Mouse (Mus musculus) CH12.LX (cell line): Measurements from ENCODE around the gene Gpr107. TPM values are rescaled to one million over a fixed set of nuclear protein-coding genes. Genes with fewer than 3 reads are reported as not detected.

Experiments
- DNase-seq: peaks from one replicate; pipeline ENCODE4 v3.0.0-alpha.2; 2013; ENCODE audit errors: extremely low read depth
- H3K27ac ChIP-seq: 2 replicates; pipeline ENCODE4 v1.5.1; 2012; ENCODE audit warnings: low read depth, mild to moderate bottlenecking, control low read depth, moderate library complexity; ENCODE audit not compliant: insufficient read depth
- H3K27me3 ChIP-seq: replicated peaks from 2 replicates; pipeline ENCODE3; 2012; ENCODE audit warnings: inconsistent platforms
- H3K36me3 ChIP-seq, 2 experiments: replicated peaks in 1 of 2; 2 replicates each; pipeline versions ENCODE3 to v1.6.1; 2012; ENCODE audit warnings: inconsistent platforms in 1 of 2, low read length in 1 of 2, mild to moderate bottlenecking in 1 of 2, mixed read lengths in 1 of 2, moderate library complexity in 1 of 2; ENCODE audit not compliant: control insufficient read depth in 1 of 2, insufficient read depth in 1 of 2
- H3K4me1 ChIP-seq, 2 experiments: 2 replicates each; pipeline ENCODE4 v1.6.1; 2012; ENCODE audit warnings: inconsistent platforms in 1 of 2, moderate library complexity in 1 of 2; ENCODE audit not compliant: insufficient read depth in 2 of 2, control insufficient read depth in 1 of 2
- H3K4me2 ChIP-seq: 2 replicates; pipeline ENCODE4 v1.6.1; 2012; ENCODE audit warnings: low read depth, mild to moderate bottlenecking, control low read depth; ENCODE audit not compliant: poor library complexity, insufficient read depth, severe bottlenecking
- H3K4me3 ChIP-seq, 3 experiments: fragments of 150-350 bp in 1 of 3; sonication (generic) in 1 of 3; replicated peaks in 1 of 3; 2 replicates each; pipeline versions ENCODE3 to v1.5.1; 2011 to 2012; ENCODE audit warnings: low read depth in 2 of 3, low read length in 2 of 3, mild to moderate bottlenecking in 2 of 3, moderate library complexity in 2 of 3, control low read depth in 1 of 3, improper control_type of control experiment in 1 of 3, inconsistent platforms in 1 of 3, mixed read lengths in 1 of 3; ENCODE audit not compliant: poor library complexity in 1 of 3
- H3K79me2 ChIP-seq: replicated peaks from 2 replicates; pipeline ENCODE4 v1.6.1; 2012; ENCODE audit warnings: mild to moderate bottlenecking, moderate library complexity; ENCODE audit not compliant: control insufficient read depth, poor library complexity, insufficient read depth, severe bottlenecking; ENCODE audit errors: extremely low read depth
- H3K9ac ChIP-seq: 2 replicates; pipeline ENCODE4 v1.6.1; 2012; ENCODE audit warnings: low read depth, mild to moderate bottlenecking, control low read depth, moderate library complexity; ENCODE audit not compliant: insufficient read depth
- H3K9me3 ChIP-seq: replicated peaks from 2 replicates; pipeline ENCODE3; 2012; ENCODE audit warnings: low read length, inconsistent platforms, mixed read lengths
- BHLHE40 ChIP-seq: IDR thresholded peaks from 2 replicates; pipeline ENCODE4 v1.6.1; 2011; ENCODE audit warnings: mild to moderate bottlenecking, low read depth, low read length, improper control_type of control experiment
- CTCF ChIP-seq, 2 experiments: IDR thresholded peaks in 1 of 2; conservative IDR thresholded peaks in 1 of 2; 2 replicates each; pipeline ENCODE4 v1.5.1; 2011 to 2012; ENCODE audit warnings: low read depth in 2 of 2, low read length in 2 of 2, improper control_type of control experiment in 1 of 2, inconsistent platforms in 1 of 2, mild to moderate bottlenecking in 1 of 2, moderate library complexity in 1 of 2
- ELF1 ChIP-seq: IDR thresholded peaks from 2 replicates; pipeline ENCODE4 v1.6.1; 2014; ENCODE audit warnings: low read depth, mild to moderate bottlenecking, inconsistent platforms, low read length, improper control_type of control experiment
- EP300 ChIP-seq: IDR thresholded peaks from 2 replicates; pipeline ENCODE4 v1.6.1; 2011; ENCODE audit warnings: low read length, improper control_type of control experiment
- IRF4 ChIP-seq: IDR thresholded peaks from 2 replicates; pipeline ENCODE4 v1.6.1; 2014; ENCODE audit warnings: low read depth, mild to moderate bottlenecking, inconsistent platforms, low read length, improper control_type of control experiment
- JUND ChIP-seq: conservative IDR thresholded peaks from 2 replicates; pipeline ENCODE4 v1.6.1; 2011; ENCODE audit warnings: low read depth, low read length, improper control_type of control experiment
- MAX ChIP-seq: IDR thresholded peaks from 2 replicates; pipeline ENCODE4 v1.6.1; 2011; ENCODE audit warnings: low read length, improper control_type of control experiment
- NELFE ChIP-seq: IDR thresholded peaks from 2 replicates; pipeline ENCODE4 v1.6.1; 2011; ENCODE audit warnings: low read depth, low read length, improper control_type of control experiment
- POLR2A ChIP-seq: IDR thresholded peaks from 2 replicates; pipeline ENCODE4 v1.6.1; 2011; ENCODE audit warnings: low read depth, mild to moderate bottlenecking, improper control_type of control experiment, low read length
- RCOR1 ChIP-seq: conservative IDR thresholded peaks from 2 replicates; pipeline ENCODE4 v1.6.1; 2012; ENCODE audit warnings: low read depth, mild to moderate bottlenecking, inconsistent platforms, low read length, improper control_type of control experiment
- SIN3A ChIP-seq: IDR thresholded peaks from 2 replicates; pipeline ENCODE4 v1.6.1; 2012; ENCODE audit warnings: low read length, improper control_type of control experiment, inconsistent platforms
- SMC3 ChIP-seq: IDR thresholded peaks from 2 replicates; pipeline ENCODE4 v1.6.1; 2011; ENCODE audit warnings: low read depth, low read length, improper control_type of control experiment
- TBP ChIP-seq: conservative IDR thresholded peaks from 2 replicates; pipeline ENCODE4 v1.6.1; 2011; ENCODE audit warnings: low read depth, low read length, improper control_type of control experiment
- UBTF ChIP-seq: IDR thresholded peaks from 2 replicates; pipeline ENCODE4 v1.6.1; 2012; ENCODE audit warnings: low read depth, mild to moderate bottlenecking, inconsistent platforms, low read length, improper control_type of control experiment, moderate library complexity
- USF1 ChIP-seq: IDR thresholded peaks from 2 replicates; pipeline ENCODE4 v1.6.1; 2014; ENCODE audit warnings: low read depth, mild to moderate bottlenecking, inconsistent platforms, low read length, improper control_type of control experiment
- ZKSCAN1 ChIP-seq: IDR thresholded peaks from 2 replicates; pipeline ENCODE4 v1.6.1; 2012; ENCODE audit warnings: low read depth, inconsistent platforms, low read length, improper control_type of control experiment, borderline replicate concordance
- dilution Hi-C: fragments of 300-500 bp; cut with MboI; formaldehyde crosslinking; loops from 2 replicates; pipeline ENCODE4 v1.14.3; 2020; ENCODE audit warnings: low sequenced_read_pairs; ENCODE audit not compliant: extremely low pct_unique_long_range_greater_than_20kb, extremely low pct_ligation_motif_present
- in situ Hi-C: fragments of 300-500 bp; cut with MboI; formaldehyde crosslinking; loops from 3 replicates; pipeline ENCODE4 v1.14.3; 2019; ENCODE audit warnings: low sequenced_read_pairs, low pct_ligation_motif_present, low pct_unique_long_range_greater_than_20kb, mixed read lengths
- polyA plus RNA-seq: library from polyadenylated mRNA; unstranded; fragments of >175 nt; gene quantifications from 2 replicates; pipeline ENCODE4 v1.2.1, GENCODE M21; 2012; ENCODE audit warnings: low read depth; ENCODE audit not compliant: insufficient read length
- total RNA-seq, 2 experiments: library from RNA; depleted of rRNA; stranded (reverse); fragments of 300-350 nt in 1 of 2; fragments of >200 nt in 1 of 2; gene quantifications; 2 replicates each; pipeline ENCODE4 v1.2.3; 2012 to 2014

The Gpr107 gene
- total and polyA plus RNA-seq, 3 experiments = 19.6 to 27.8 (median 24.6) TPM

- peak overlapping the region; percentile 39 for H3K4me2 ChIP-seq
- TF ChIP-seq ELF1 (no peak), UBTF (no peak), NELFE (no peak), BHLHE40 (no peak), RCOR1 (no peak), SMC3 (no peak), SIN3A (no peak)
- peak; percentile 57 for DNase-seq
- dilution Hi-C loops (no loop called here), in situ Hi-C loops (no loop called here)
- no peaks in the 10 kb centered on the region for H3K36me3 ChIP-seq
- H3K27me3 ChIP-seq = peaks cover 89% of the 10 kb centered on the region
- H3K79me2 ChIP-seq = no peaks in the 10 kb centered on the region
- H3K9ac ChIP-seq = no peak overlapping the region
- peaks cover 2% of the 10 kb centered on the region for H3K9me3 ChIP-seq
- H3K4me3 ChIP-seq = peak overlapping the region; percentile 43 to 63 (median 52)
- no peak overlapping the region for H3K27ac ChIP-seq
- peaks cover 12 to 26% of the 10 kb centered on the region in 2 experiments for H3K4me1 ChIP-seq
These were observed 106.7 kb downstream of the Gpr107 start for GRCm38 (mm10) chr2:31258609-31259366.

GRCm38 (mm10) chr2:31259367-31259920 is 107.3 kb downstream of the Gpr107 start:
- peaks cover 12 to 26% of the 10 kb centered on the region in 2 experiments for H3K4me1 ChIP-seq
- peak overlapping the region; percentile 39 for H3K4me2 ChIP-seq
- in situ Hi-C loops = no loop called here
- no peaks in the 10 kb centered on the region for H3K9me3 ChIP-seq
- no peak overlapping the region for H3K27ac ChIP-seq
- H3K27me3 ChIP-seq = peaks cover 89% of the 10 kb centered on the region
- no peaks in the 10 kb centered on the region for H3K79me2 ChIP-seq
- TF ChIP-seq JUND (no peak), IRF4 (no peak), ZKSCAN1 (no peak), TBP (peak; percentile 44; the same call in 1 of the 2 replicates), POLR2A (peak; percentile 29; the same call in 1 of the 2 replicates)
- no peak for DNase-seq
- H3K36me3 ChIP-seq = no peaks in the 10 kb centered on the region
- dilution Hi-C loops = no loop called here
- H3K4me3 ChIP-seq = peak overlapping the region; percentile 43 to 63 (median 52)
- H3K9ac ChIP-seq = no peak overlapping the region

- H3K4me3 ChIP-seq = no peak overlapping the region
- peaks cover 12 to 26% of the 10 kb centered on the region in 2 experiments for H3K4me1 ChIP-seq
- no peak overlapping the region for H3K9ac ChIP-seq
- DNase-seq = no peak
- dilution Hi-C loops (no loop called here), in situ Hi-C loops (no loop called here)
- no peaks in the 10 kb centered on the region for H3K36me3 ChIP-seq
- no peak for TF ChIP-seq RCOR1
- TF ChIP-seq CTCF (conservative IDR thresholded peaks at IDR 0.05 in 1 of 2, IDR thresholded peaks at IDR 0.05 in 1 of 2; ENCODE audit: low read depth in 2 of 2, low read length in 2 of 2) = no peak
- TF ChIP-seq EP300 = no peak
- no peak for TF ChIP-seq MAX
- no peak for TF ChIP-seq USF1
- TF ChIP-seq BHLHE40 = no peak
- H3K27me3 ChIP-seq = peaks cover 88% of the 10 kb centered on the region
- H3K9me3 ChIP-seq = no peaks in the 10 kb centered on the region
- no peak overlapping the region for H3K4me2 ChIP-seq
- no peak overlapping the region for H3K27ac ChIP-seq
- no peaks in the 10 kb centered on the region for H3K79me2 ChIP-seq
These were observed 108.4 kb downstream of the Gpr107 start for GRCm38 (mm10) chr2:31260549-31260948.
